Mouse (Mus musculus) hindbrain, embryonic 11.5 days (tissue): Measurements from ENCODE around the gene Rnf17. TPM values are rescaled to one million over a fixed set of nuclear protein-coding genes. Genes with fewer than 3 reads are reported as not detected.
A peak's percentile ranks its signal among the peaks of the same experiment; 100 is the strongest.

Experiments used
- ATAC-seq: fragments of 200-750 bp; cut with Nextera tagmentation; 2 replicates; pipeline ENCODE4 v1.8.0; 2017; ENCODE audit warnings: mild to moderate bottlenecking, moderate TSS enrichment, moderate library complexity; ENCODE audit not compliant: low FRiP score
- DNase-seq: peaks from one replicate; pipeline ENCODE4 v3.0.0-alpha.2; 2015; ENCODE audit warnings: low spot score
- H3K27ac ChIP-seq: fragments of 300-500 bp; sonication (generic); 2 replicates; pipeline ENCODE4 v1.5.1; 2014; ENCODE audit warnings: mild to moderate bottlenecking, low read depth, low read length
- H3K27me3 ChIP-seq: fragments of 300-500 bp; sonication (generic); 2 replicates; pipeline ENCODE4 v1.6.1; 2014; ENCODE audit warnings: mild to moderate bottlenecking, low read length, moderate library complexity, mixed read lengths; ENCODE audit not compliant: control insufficient read depth, insufficient read depth
- H3K36me3 ChIP-seq: fragments of 300-500 bp; sonication (generic); 2 replicates; pipeline ENCODE4 v1.6.1; 2014; ENCODE audit warnings: mild to moderate bottlenecking, low read length, moderate library complexity, mixed read lengths; ENCODE audit not compliant: control insufficient read depth, insufficient read depth
- H3K4me1 ChIP-seq: fragments of 300-500 bp; sonication (generic); replicated peaks from 2 replicates; pipeline ENCODE4 v1.6.1; 2014; ENCODE audit warnings: low read length, mixed read lengths; ENCODE audit not compliant: control insufficient read depth, insufficient read depth
- H3K4me2 ChIP-seq: fragments of 300-500 bp; sonication (generic); replicated peaks from 2 replicates; pipeline ENCODE4 v1.6.1; 2014; ENCODE audit warnings: mild to moderate bottlenecking, low read depth, low read length
- H3K4me3 ChIP-seq: fragments of 300-500 bp; sonication (generic); 2 replicates; pipeline ENCODE4 v1.5.1; 2014; ENCODE audit warnings: low read depth, low read length
- H3K9ac ChIP-seq: fragments of 300-500 bp; sonication (generic); 2 replicates; pipeline ENCODE4 v1.6.1; 2014; ENCODE audit warnings: low read depth, low read length
- H3K9me3 ChIP-seq: fragments of 300-500 bp; sonication (generic); 2 replicates; pipeline ENCODE4 v1.6.1; 2016; ENCODE audit warnings: low read length; ENCODE audit not compliant: control insufficient read depth
- WGBS: fragments of 180-500 bp; shearing (Covaris S2); extraction: QIAGEN DNeasy Blood & Tissue Kit; methylation state at CpG from one replicate; pipeline ENCODE4 v1.1.7; 2014; 5-methylcytosine and 5-hydroxymethylcytosine counted together
- polyA plus RNA-seq: library from polyadenylated mRNA; unstranded; fragments of >200 nt; fragmentation: Nextera tagmentation; extraction: Ambion mirVana; gene quantifications from 2 replicates; pipeline ENCODE4 v1.2.1, GENCODE M21; 2014

The Rnf17 gene
- polyA plus RNA-seq = 1.9 and 2.0 TPM in 2 replicates

GRCm38 (mm10) chr14:56402311-56403071 lies at the start of gene Rnf17:
Gene Rnf17 (plus strand): TSS chr14:56402581.
- no peaks in the 10 kb centered on the region for H3K4me1 ChIP-seq
- H3K9ac ChIP-seq = no peak within 1 kb of the TSS
- no peaks in the 10 kb centered on the region for H3K36me3 ChIP-seq
- no peaks in the 10 kb centered on the region for H3K27me3 ChIP-seq
- H3K4me3 ChIP-seq = no peak within 1 kb of the TSS
- ATAC-seq = no peak
- H3K4me2 ChIP-seq = peak within 1 kb of the TSS; percentile 14; the same call in 1 of the 2 replicates
- H3K27ac ChIP-seq = no peak within 1 kb of the TSS
- WGBS = 69% methylated on average over 34 of the region's 34 CpGs
- no peak for DNase-seq
- no peaks in the 10 kb centered on the region for H3K9me3 ChIP-seq

- Histone ChIP-seq H3K27me3 (no peaks in the 10 kb centered on the region), H3K4me3 (no peak overlapping the region), H3K4me1 (no peaks in the 10 kb centered on the region), H3K27ac (no peak overlapping the region), H3K9ac (no peak overlapping the region), H3K36me3 (no peaks in the 10 kb centered on the region), H3K4me2 (no peak overlapping the region), H3K9me3 (no peaks in the 10 kb centered on the region)
- WGBS = 89% methylated on average over 3 of the region's 3 CpGs
- ATAC-seq (no peak), DNase-seq (no peak)
Observed at GRCm38 (mm10) chr14:56354803-56355202, 47.6 kb upstream of the Rnf17 start.

GRCm38 (mm10) chr14:56355396-56355795 lies 47.0 kb upstream of the Rnf17 start:
- Histone ChIP-seq H3K4me1 (no peaks in the 10 kb centered on the region), H3K27ac (no peak overlapping the region), H3K4me3 (no peak overlapping the region), H3K9me3 (no peaks in the 10 kb centered on the region), H3K27me3 (no peaks in the 10 kb centered on the region), H3K4me2 (no peak overlapping the region), H3K9ac (no peak overlapping the region), H3K36me3 (no peaks in the 10 kb centered on the region)
- WGBS = 85% methylated on average over 8 of the region's 8 CpGs
- ATAC-seq (no peak), DNase-seq (no peak)

- no peak overlapping the region for H3K4me2 ChIP-seq
- H3K36me3 ChIP-seq = no peaks in the 10 kb centered on the region
- DNase-seq (no peak), ATAC-seq (no peak)
- 91% methylated on average over 6 of the region's 6 CpGs for WGBS
- no peak overlapping the region for H3K9ac ChIP-seq
- no peaks in the 10 kb centered on the region for H3K9me3 ChIP-seq
- no peak overlapping the region for H3K27ac ChIP-seq
- no peaks in the 10 kb centered on the region for H3K4me1 ChIP-seq
- no peaks in the 10 kb centered on the region for H3K27me3 ChIP-seq
- H3K4me3 ChIP-seq = no peak overlapping the region
Observed at GRCm38 (mm10) chr14:56356196-56356595, 46.2 kb upstream of the Rnf17 start.

GRCm38 (mm10) chr14:56358422-56358821 lies 44.0 kb upstream of the Rnf17 start:
- Histone ChIP-seq H3K27ac (no peak overlapping the region), H3K27me3 (peaks cover 3% of the 10 kb centered on the region), H3K4me1 (no peaks in the 10 kb centered on the region), H3K9me3 (no peaks in the 10 kb centered on the region), H3K4me3 (no peak overlapping the region), H3K4me2 (no peak overlapping the region), H3K36me3 (no peaks in the 10 kb centered on the region), H3K9ac (no peak overlapping the region)
- ATAC-seq = no peak
- 86% methylated on average over 7 of the region's 7 CpGs for WGBS
- DNase-seq = no peak

GRCm38 (mm10) chr14:56359131-56359530 lies 43.2 kb upstream of the Rnf17 start:
- DNase-seq (no peak), ATAC-seq (no peak)
- Histone ChIP-seq H3K9me3 (no peaks in the 10 kb centered on the region), H3K9ac (no peak overlapping the region), H3K27ac (no peak overlapping the region), H3K27me3 (peaks cover 9% of the 10 kb centered on the region), H3K4me3 (no peak overlapping the region), H3K36me3 (no peaks in the 10 kb centered on the region), H3K4me2 (no peak overlapping the region), H3K4me1 (no peaks in the 10 kb centered on the region)
- 85% methylated on average over 6 of the region's 6 CpGs for WGBS

- ATAC-seq = no peak
- peak within 1 kb of the TSS; percentile 59 for H3K4me2 ChIP-seq
- no peaks in the 10 kb centered on the region for H3K36me3 ChIP-seq
- H3K4me1 ChIP-seq = peaks cover 3% of the 10 kb centered on the region; the same call in 1 of the 2 replicates
- DNase-seq = peak; percentile 32
- H3K27ac ChIP-seq = no peak within 1 kb of the TSS
- no peak within 1 kb of the TSS for H3K9ac ChIP-seq
- H3K27me3 ChIP-seq = peaks cover 42% of the 10 kb centered on the region
- WGBS = under 1% methylated on average over 48 of the region's 48 CpGs
- no peaks in the 10 kb centered on the region for H3K9me3 ChIP-seq
- peak within 1 kb of the TSS; percentile 30 for H3K4me3 ChIP-seq
Observed at GRCm38 (mm10) chr14:56364711-56365237, 37.6 kb upstream of the Rnf17 start, which contains the start of gene Atp12a. Gene Atp12a (plus strand): TSS chr14:56365068.

GRCm38 (mm10) chr14:56365292-56365691 lies 37.1 kb upstream of the Rnf17 start:
- ATAC-seq (no peak), DNase-seq (no peak)
- Histone ChIP-seq H3K27me3 (peaks cover 42% of the 10 kb centered on the region), H3K4me2 (peak overlapping the region; percentile 59), H3K9ac (no peak overlapping the region), H3K9me3 (no peaks in the 10 kb centered on the region), H3K36me3 (no peaks in the 10 kb centered on the region), H3K27ac (no peak overlapping the region), H3K4me1 (peaks cover 3% of the 10 kb centered on the region; the same call in 1 of the 2 replicates), H3K4me3 (peak overlapping the region; percentile 30)
- 30% methylated on average over 8 of the region's 8 CpGs for WGBS

GRCm38 (mm10) chr14:56366712-56367111 lies 35.7 kb upstream of the Rnf17 start:
- H3K9ac ChIP-seq = no peak overlapping the region
- no peak overlapping the region for H3K27ac ChIP-seq
- H3K4me1 ChIP-seq = peaks cover 3% of the 10 kb centered on the region; the same call in 1 of the 2 replicates
- H3K9me3 ChIP-seq = no peaks in the 10 kb centered on the region
- WGBS = 38% methylated on average over 15 of the region's 15 CpGs
- no peak overlapping the region for H3K4me2 ChIP-seq
- no peaks in the 10 kb centered on the region for H3K36me3 ChIP-seq
- DNase-seq = no peak
- no peak overlapping the region for H3K4me3 ChIP-seq
- H3K27me3 ChIP-seq = peaks cover 42% of the 10 kb centered on the region
- no peak for ATAC-seq
